Mouse (Mus musculus) lung, postnatal 0 days (tissue): ENCODE results near the gene En2.

Experiments used
- CTCF ChIP-seq: IDR thresholded peaks from 2 replicates; pipeline ENCODE4 v1.5.1; 2016; ENCODE audit warnings: antibody characterized with exemption, mild to moderate bottlenecking
- EP300 ChIP-seq: IDR thresholded peaks from 2 replicates; pipeline ENCODE4 v1.6.1; 2016; ENCODE audit warnings: antibody characterized with exemption, mild to moderate bottlenecking, control low read depth

GRCm38 (mm10) chr5:28210591-28211550 is 45.4 kb downstream of the En2 start:
- TF ChIP-seq CTCF (no peak), EP300 (no peak)
